Mouse (Mus musculus): Measurements from ENCODE around the gene Mmgt2.

Mmgt2 gene

DNA sequence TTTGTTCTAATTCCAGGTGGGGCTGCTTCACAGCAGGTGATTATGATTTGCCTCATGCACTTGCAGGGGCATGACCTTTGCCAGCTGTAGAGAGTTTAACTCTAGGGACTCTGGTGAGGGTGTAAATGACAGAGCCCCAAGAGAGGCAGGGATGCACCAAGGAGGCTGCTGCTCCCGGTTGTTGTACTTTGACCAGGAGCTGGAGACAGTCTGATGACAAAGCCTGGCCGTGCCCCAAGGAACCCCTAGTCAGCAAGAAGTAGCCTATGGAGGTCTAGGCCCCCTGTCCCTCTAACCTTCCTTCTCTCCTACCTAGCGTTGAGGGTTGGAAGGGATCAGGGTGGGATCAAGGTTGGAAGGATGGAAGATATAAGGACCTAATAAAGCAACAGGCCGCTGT, 33.0 kb upstream of the Mmgt2 start:
- ATAC-seq (ENCODE audit: insufficient number of reproducible peaks, low FRiP score, low TSS enrichment) = no peak

DNA sequence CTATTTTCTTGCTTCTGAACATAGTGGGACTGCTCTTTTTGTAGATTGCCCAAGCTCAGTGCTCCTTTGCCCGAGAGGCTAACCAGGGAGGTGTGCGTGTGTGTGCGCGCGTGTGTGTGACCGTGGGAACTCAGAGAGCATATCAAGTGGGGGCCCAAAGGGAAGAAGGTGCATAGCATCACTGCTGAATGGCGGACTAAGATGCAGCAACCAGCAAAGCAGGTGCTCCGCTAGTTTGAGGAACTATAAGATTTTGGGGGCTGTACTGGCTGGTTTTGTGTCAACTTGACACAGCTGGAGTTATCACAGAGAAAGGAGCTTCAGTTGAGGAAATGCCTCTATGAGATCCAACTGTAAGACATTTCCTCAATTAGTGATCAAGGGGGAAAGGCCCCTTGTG, 27.4 kb upstream of the Mmgt2 start:
- no peak for ATAC-seq (ENCODE audit: insufficient number of reproducible peaks, low FRiP score, low TSS enrichment)

DNA sequence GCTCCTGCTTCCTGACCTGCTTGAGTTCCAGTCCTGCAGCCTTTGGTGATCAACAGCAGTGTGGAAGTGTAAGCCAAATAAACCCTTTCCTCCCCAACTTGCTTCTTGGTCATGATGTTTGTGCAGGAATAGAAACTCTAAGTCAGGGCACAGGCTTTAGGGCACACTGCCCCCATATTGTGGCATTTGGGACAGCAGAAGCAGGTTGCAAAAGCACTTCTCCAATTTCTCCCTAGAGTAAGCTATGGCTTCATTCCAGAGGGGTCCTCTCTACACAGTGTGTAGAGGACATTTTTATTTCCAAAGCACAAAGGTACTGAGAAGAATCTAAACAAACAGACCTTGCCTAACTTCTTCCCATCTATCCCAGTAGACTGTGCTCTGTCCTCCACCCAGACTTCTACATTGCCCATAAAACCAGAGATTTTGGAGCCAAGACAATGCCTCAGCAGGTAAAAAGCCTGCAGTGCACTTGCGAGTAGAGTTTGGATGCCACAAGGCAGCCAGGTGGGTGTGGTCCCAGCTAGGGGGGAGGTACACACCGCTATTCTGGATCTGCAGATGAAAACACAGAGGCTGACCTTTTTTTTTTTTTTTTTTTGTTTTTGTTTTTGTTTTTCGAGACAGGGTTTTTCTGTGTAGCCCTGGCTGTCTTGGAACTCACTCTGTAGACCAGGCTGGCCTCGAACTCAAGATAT, 26.7 kb upstream of the Mmgt2 start:
- no peak for ATAC-seq (ENCODE audit: insufficient number of reproducible peaks, low FRiP score, low TSS enrichment)

DNA sequence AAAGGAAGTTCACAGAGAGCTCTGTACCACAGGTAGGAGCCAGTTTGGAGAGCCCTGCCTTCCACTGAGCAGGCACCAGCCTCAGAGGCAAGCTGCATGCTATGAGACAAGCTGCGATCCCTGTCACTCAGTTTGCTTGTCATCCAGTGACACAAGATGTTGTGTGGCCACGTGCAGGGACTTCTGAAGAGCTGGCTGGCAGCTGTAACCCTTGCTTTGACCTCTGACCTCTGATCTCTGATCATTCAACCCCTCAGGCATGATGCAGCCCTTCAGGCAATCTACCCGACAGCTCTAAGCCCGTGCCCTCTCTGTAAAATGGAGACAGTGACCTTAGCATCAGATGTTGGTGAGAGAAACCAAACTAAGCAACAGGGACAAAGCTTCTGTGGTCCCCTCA, 25.6 kb upstream of the Mmgt2 start:
- no peak for ATAC-seq (ENCODE audit: insufficient number of reproducible peaks, low FRiP score, low TSS enrichment)

DNA sequence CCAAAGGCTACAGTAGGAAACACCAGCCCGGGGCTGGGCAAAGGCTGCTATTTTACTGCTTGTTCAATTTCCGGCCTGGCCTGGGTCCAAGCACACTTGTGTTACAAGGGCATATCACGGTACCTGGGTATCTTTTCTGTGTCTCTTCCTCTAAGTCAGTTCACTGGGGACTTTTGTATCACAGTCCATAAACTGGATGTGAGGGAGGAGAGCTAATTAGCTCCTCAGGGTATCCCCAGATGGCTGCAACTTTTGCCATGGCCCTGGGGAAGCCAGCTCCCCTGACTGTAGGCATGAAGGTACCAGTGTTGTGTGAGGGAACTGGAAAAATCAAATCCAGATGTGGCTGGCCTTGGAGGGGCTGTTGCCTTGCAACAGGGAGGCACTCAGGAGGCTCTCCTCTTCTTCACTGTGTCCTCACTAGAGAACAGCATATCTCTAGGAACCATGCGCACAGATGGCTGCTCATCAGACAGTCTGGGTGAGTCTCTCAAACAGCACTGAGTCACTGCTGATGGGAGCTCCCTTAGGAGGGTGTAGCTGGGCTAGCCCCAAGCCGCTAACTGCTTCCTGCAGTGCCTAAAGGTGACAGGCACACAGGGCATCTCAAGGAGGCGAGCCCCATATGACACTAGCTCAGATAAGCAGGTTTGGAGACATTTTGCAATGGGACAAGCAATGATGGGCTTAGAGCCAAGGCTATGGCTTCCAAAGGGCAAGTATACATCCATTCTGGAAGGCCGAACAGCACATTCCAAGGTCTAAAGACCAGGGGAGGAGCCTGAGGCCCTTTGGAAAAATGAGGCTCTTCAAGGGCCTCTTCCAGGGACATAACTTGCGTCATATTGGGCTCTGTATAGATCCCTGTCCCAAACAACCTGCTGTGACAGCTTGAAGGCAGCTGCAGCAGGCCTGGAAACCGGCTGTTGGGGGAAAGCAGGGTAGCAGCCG, 23.8 kb upstream of the Mmgt2 start:
- ATAC-seq (ENCODE audit: insufficient number of reproducible peaks, low FRiP score, low TSS enrichment) = no peak

DNA sequence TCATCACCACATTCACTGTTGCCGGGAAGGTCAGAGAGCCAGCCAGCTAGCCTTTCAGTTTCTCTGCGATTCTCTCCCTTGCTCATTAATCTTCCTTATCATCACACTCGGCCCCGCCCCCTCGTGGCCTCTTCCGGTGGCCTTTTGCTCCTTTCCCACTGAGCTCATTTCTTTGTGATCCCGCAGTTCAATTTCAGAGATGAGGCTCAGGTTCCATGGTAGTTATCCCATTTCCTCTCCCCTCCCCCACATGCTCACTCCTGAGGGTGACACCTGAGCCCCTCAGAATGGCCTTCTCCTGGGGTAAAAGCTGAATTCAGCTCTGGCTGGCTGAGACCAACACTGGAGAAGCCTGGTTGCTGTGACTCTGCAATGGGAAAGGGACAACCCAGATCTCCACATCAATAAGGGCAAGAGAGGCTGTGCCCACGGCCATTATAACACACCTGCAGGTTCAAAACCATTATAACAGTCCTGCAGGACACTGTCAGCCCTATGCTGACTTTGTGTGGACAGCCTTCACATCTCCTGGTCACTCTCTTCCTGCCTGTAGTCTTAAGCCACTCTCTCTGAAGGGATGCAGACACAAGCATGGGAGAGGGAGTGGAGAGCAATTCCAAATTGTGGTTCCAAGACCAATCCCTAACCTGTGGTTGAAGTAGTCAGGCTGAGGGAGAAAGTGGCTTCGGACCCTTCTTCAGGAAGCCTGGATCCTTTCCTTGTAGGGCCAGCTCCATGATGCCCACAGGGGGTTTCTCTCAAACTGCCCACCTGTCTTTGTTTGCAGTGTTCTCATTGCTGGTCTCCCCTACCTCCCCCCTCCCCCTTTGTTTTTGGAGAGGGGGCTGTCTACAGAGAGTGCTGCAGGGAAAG, 18.9 kb upstream of the Mmgt2 start:
- ATAC-seq (ENCODE audit: insufficient number of reproducible peaks, low FRiP score, low TSS enrichment) = no peak

DNA sequence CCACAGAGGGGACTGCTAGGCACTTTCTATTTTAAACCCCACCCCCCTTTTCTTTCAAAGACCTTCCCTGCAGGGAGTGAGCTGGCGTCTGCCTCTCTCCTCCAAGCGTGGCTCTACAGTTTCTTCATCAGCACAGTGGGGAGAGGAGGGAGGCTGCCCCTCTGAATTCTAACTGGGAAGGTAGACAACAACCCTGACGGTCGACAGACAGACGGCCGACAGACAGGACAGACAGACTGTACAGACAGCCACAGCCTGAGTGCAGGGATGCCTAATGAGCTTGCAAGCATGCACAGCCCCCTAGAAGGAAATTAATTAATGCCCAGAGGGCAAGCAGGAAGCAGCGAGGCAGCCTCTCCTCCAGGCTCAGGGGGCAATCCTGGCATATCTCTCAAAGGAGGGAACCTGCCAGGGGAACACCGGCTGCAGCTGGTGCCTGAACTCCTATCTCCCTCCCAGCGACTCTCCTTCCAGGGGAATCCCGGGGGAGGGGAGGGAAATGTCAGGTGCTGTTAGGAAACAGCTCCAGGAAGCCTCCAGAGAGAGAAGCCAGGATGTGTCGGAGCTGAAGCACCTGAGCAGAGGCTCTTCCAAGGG, 18.1 kb upstream of the Mmgt2 start:
- ATAC-seq (ENCODE audit: insufficient number of reproducible peaks, low FRiP score, low TSS enrichment) = no peak

DNA sequence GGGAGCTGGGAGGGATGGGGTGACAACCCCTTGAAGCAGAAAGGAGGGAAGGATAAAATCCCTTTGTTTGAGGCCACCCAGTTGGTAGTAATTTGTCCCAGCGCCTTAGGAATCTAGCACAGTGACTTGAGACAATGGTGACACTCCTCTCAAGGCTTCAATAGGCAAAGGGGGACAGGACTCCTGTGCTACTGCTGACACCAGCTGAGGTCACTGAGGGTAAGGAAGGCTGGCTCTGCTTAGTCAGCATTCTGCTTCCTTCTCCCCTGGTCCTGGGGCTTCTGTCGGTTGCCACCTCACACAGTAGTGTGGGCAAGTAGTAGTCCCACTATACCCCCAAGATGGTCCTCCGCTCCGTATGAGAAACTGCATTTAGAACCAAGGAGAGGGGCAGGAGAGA, 17.3 kb upstream of the Mmgt2 start:
- no peak for ATAC-seq (ENCODE audit: insufficient number of reproducible peaks, low FRiP score, low TSS enrichment)

DNA sequence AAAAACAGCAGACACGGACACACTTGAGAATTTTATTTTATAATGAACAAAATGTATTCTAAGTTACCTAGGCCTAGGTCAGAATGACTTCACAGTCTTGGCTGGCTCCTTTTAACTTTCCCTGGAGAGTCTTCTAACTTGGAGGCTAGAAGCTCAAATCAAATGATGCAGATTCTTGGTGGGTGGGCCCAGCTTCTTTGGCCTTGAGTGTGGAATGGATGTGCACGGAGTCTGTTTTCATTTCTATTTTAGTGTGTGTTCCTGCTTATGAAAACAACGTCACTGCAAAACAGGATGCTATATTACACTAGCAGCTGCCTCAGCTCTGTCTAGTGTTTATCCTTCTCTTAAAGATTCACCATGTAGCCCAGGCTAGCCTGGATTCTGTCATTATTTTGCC, 13.1 kb upstream of the Mmgt2 start:
- no peak for ATAC-seq (ENCODE audit: insufficient number of reproducible peaks, low FRiP score, low TSS enrichment)

DNA sequence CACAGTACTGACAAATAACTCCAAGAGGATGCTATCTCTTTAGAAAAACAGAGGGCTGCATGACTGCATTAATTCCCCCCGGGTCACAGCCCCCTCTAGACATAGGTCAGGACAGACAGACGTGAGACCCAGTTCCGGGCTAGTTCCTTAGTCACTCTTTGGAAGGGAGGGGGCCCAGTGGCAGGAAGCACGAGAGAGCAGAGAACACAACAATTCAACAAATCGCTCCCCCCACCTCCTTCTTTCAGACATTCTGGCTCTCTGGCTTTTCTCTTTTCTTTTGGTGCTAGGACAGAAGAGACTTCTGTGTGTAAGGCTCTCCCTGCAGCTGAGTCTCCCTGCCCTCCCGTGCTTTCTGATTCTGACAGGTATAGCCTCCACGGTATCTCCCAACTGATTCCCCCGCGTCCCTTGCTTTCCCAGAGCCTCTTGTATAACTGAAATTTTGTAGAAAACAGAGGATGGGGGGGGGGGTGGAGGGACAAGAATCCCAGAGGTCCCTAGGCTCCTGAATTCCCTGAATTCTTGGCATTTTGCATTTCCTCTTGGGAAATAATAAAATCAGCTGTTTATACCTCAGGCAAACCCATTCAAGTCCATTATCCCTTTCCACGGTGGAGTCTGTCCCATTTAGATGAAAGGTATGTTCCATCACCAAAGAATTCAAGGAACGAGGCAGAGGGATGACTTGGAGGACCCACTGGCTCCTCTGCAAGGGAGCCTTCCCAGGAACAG, 12.2 kb upstream of the Mmgt2 start:
- ATAC-seq (ENCODE audit: insufficient number of reproducible peaks, low FRiP score, low TSS enrichment) = no peak

DNA sequence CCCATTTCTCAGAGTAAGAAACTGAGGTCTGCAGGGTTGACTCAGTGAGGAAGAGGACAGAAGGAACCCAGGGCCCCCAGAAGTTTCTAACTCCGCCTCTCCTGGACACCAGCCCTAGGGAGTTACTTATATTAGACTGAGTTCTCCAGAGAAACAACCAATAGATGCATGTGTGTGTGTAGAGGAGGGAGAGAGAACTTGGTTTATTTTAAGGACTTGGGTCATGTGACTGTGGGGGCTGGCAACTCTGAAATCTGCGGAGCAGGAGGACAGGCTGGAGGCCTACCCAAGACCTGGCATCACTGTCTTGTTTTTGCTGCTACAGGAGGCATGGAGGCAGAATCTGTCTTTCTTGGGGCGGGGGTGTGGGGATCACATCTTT, 11.6 kb upstream of the Mmgt2 start:
- ATAC-seq (ENCODE audit: insufficient number of reproducible peaks, low FRiP score, low TSS enrichment) = no peak

DNA sequence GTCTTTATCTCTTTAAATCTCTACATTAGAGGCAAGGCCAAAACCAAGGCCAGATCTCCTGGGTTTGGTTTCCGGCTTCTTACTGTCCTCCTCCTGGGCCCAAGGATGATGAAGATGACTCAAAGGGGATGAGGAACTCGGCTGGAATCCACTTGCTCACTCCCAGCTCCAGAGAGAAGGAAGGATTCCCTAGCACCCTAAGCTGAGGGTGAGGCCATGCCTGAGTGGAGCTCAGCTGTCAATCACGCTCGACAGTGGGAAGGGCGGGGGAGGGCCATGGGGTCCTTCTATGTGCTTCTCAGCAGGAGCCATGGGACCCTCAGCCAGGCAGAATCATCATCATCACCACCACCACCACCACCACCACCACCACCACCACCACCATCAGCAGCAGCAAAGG, 11.1 kb upstream of the Mmgt2 start:
- no peak for ATAC-seq (ENCODE audit: insufficient number of reproducible peaks, low FRiP score, low TSS enrichment)

DNA sequence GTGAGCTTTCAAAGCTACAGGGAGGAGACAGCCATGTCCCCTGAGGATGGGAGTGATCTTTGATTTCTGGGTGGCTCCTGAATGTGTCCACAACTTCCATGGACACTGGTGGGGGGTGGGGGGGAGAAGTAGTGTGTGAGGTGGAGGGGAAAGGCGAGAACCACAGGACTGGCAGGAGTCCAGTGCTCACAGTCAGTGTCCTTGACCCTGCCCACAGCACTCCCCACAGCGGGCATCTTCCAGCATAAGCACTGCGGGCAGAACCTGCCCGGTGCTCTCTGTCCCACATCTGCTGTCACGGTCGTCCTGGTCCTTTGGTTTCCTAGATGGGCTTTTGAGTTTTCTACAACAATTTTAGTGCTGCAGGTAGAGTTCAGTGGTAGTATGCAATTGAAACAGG, 10.7 kb upstream of the Mmgt2 start:
- ATAC-seq (ENCODE audit: insufficient number of reproducible peaks, low FRiP score, low TSS enrichment) = no peak

DNA sequence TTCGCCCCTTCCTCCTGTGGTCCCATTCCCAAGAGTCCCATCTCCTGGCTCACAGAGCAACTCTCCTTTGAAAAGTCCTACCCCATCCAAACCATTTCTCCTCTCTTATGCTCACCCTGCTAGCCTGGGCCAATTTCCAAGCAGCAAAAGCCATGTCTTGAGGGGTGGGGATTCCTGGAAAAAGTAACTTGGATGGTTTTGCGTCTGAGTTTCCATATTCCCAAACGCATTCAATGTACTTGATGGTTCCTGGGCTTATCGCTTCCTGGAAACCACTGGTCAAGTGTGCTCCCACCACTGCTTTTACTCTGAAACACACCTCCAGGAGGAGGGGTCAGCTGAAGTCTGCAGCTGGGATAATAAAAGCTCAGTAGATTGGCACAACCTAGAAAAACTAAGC, 10.1 kb upstream of the Mmgt2 start:
- ATAC-seq (ENCODE audit: insufficient number of reproducible peaks, low FRiP score, low TSS enrichment) = no peak

DNA sequence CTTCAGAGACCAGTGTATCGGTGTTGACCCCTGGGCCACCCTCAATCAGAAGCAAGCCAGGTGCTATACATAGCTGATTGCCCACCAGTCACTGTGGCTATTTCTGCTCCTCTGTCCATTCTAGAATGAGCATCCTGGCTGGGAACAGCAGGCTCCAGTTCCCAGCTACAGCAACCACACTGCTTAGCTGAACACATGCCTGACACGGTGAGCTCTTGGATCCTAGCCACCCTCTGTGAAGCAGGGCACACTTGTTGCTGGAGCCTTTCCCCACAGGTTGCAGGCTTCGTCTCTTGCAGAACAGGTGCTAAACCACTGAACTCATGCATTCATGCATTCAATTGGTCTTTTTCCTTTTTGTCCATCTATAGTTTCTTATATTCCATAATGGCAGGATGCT, 8.1 kb upstream of the Mmgt2 start:
- ATAC-seq (ENCODE audit: insufficient number of reproducible peaks, low FRiP score, low TSS enrichment) = no peak

DNA sequence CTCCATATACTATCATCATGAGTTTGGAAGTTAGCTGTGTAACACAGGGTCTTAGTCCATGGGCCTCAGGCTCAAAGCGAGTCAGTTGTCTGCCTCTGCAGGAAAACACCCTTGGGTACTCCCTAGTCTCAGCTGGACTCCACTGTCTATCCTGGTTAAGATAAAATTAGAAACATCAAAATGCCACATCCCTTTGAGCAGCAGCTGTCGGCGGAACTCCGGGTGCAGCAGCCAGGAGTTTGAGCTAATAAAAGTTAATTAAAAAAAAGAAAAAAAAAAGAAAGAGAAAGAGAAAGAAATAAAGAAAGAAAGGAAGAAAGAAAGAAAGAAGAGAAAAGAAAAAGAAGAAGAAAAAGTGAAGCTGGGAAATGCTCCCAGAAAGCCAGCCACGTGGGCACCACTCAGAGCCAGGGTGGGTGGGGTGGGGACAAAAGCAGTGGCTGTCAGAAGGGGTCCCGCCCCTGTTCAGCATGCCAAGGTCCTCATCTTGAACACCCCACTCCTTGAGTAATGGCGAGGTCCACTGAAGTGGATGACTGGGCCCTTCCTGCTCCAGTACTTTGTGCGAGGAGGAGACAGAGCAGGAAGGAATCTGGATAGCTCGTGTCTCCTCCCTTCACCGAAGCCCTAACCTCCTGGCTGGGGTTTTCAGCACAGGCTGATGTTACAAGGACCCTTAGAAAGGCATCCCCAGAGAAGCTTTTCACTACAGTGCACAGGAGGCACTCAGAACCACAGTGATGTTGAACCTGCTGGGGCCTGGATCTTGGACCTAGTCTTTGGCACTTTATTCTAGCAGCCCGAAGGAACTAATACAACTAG, 6.2 kb upstream of the Mmgt2 start:
- ATAC-seq (ENCODE audit: insufficient number of reproducible peaks, low FRiP score, low TSS enrichment) = no peak

DNA sequence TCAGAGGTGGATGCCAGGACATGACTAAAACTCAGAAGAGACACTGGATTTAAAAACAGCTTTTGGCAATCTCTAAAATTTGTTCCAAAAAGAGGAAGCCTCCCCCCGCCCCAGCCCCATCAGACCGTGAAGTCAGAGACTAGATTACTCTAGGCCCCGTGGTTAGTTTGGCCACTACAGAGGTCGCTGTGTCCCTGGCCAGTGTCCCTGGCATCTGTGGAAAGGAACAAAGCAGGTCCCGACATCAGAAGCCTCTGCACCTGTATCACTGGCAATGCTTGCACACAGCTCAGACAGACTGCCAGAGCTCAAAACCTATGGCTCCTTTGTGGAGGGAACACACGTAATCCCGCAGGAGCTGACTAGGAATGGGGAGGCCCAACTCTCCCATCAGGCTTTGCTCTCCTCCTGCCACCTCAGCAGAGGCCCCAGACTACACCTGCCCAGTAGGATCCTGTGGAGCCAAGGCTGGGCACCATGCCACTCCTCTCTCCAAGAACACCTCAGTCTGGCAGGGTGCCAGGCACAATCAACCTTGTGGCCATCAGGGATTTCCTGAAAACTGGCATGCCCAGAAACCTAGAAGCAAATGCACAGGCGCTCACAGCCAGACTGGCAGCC, 5.3 kb upstream of the Mmgt2 start:
- ATAC-seq (ENCODE audit: insufficient number of reproducible peaks, low FRiP score, low TSS enrichment) = peak; percentile 56; the same call in 1 of the 2 replicates

DNA sequence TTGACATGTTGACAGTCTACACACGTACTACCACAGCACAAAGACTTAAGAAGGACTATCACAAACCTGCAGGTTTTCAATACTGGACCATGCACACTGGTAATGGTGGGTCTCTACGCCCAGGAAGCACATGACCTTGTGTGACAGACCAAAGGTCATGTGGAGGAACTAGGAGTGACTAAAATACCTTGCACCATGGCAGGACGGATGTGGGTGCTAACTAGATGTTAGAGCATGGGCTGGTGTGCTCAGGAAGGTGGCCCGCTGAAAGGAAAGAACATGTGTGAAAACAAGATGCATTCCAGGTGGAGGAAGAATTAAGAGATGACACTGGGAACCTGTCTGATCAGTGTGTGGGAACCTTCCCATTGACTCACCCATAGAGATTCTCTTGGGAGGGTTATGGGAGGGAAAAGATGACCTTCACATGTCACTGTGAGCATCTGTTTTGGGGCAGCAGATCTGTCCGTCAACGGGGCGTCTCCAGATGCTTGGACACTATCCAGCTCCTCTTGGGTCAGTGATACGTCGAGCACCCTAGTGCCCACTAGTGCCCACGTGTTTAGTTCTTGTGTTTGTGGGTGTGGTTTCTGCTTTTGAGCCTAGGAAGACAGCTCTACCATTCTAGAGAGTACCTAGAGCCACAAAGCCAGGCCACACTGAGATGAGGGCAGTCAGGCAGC, 4.6 kb upstream of the Mmgt2 start:
- no peak for ATAC-seq (ENCODE audit: insufficient number of reproducible peaks, low FRiP score, low TSS enrichment)

Data from cerebellum, adult (tissue).